8 mouse cellular contexts compared by ENCODE assay signal in the genomic region with DNA sequence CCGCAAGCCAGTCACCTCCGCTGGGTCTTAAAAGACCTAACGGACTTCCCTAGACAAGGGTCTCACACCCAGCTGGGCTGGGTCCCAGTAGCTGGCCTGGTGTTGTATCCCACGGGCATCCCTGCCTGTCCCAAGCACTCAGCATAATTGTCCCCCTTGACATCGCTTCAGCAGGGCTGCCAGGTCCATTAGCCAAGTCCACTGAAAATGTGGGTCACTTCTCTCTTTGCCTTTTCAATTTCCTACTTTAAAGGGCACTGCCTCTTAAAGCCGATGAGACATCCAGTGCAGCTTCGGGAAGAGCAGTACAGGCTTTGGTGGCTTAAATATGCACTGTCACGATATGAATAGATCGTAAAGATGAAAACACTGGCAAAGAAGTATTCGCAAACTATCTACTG. TPM values are rescaled to one million over a fixed set of nuclear protein-coding genes. Genes with fewer than 3 reads are reported as not detected.
DNase-seq lines count a peak whose midpoint lies in the region; ATAC-seq lines count a peak whose summit lies in the region.

No protein-coding gene starts in this region.

- peak overlapping the region; percentile 20; the same call in 1 of the 2 replicates for H3K27ac ChIP-seq in hindbrain, embryonic 16.5 days (ENCODE audit: low read depth, low read length)
- no peak overlapping the region for H3K27ac ChIP-seq in liver, embryonic 12.5 days

- peak; percentile 85 for ATAC-seq in hindbrain, embryonic 16.5 days
- no peak for ATAC-seq in liver, embryonic 12.5 days

- 0 out of 2 replicates have a peak overlapping the region, but pooled peaks have one; percentile 30 for H3K9ac ChIP-seq in hindbrain, embryonic 16.5 days (ENCODE audit: low read depth, low read length)
- H3K9ac ChIP-seq in liver, embryonic 12.5 days = no peak overlapping the region

- H3K4me3 ChIP-seq in hindbrain, embryonic 16.5 days (ENCODE audit: low read length) = no peak overlapping the region
- H3K4me3 ChIP-seq in liver, embryonic 12.5 days = no peak overlapping the region

- H3K36me3 ChIP-seq in hindbrain, embryonic 16.5 days (ENCODE audit: control insufficient read depth, insufficient read depth, low read length) = no peaks in the 10 kb centered on the region
- H3K36me3 ChIP-seq in liver, embryonic 12.5 days = no peaks in the 10 kb centered on the region

- peak overlapping the region; percentile 37 for H3K4me2 ChIP-seq in hindbrain, embryonic 16.5 days (ENCODE audit: low read length)
- no peak overlapping the region for H3K4me2 ChIP-seq in liver, embryonic 12.5 days

- DNase-seq in gastrocnemius, adult 18-20 months (ENCODE audit: low spot score) = peak; percentile 14
- DNase-seq in gastrocnemius, adult 8-10 months (ENCODE audit: low spot score in 2 of 2) = no peak
- peak; percentile 73 to 76 for DNase-seq in right cerebral cortex, postnatal 10 days (ENCODE audit: low spot score in 2 of 2)
- no peak for DNase-seq in right cerebral cortex, adult 2 months (ENCODE audit: low spot score in 2 of 2)
- DNase-seq in urinary bladder, adult 18-20 months (ENCODE audit: low spot score in 2 of 2) = no peak
- DNase-seq in urinary bladder, postnatal 36 days (ENCODE audit: low spot score in 2 of 2) = no peak

- 60% methylated on average over 10 of the region's 10 CpGs for WGBS in hindbrain, embryonic 16.5 days
- WGBS in liver, embryonic 12.5 days (ENCODE audit: insufficient replicate concordance) = 62% methylated on average over 10 of the region's 10 CpGs

- no peaks in the 10 kb centered on the region for H3K9me3 ChIP-seq in hindbrain, embryonic 16.5 days (ENCODE audit: control insufficient read depth, low read length)
- no peaks in the 10 kb centered on the region for H3K9me3 ChIP-seq in liver, embryonic 12.5 days (replicated peaks)

- no peaks in the 10 kb centered on the region for H3K27me3 ChIP-seq in hindbrain, embryonic 16.5 days (replicated peaks; ENCODE audit: control insufficient read depth, insufficient read depth, low read length)
- peaks cover 9% of the 10 kb centered on the region for H3K27me3 ChIP-seq in liver, embryonic 12.5 days (replicated peaks)

- H3K4me1 ChIP-seq in hindbrain, embryonic 16.5 days (ENCODE audit: control insufficient read depth, insufficient read depth, low read depth, low read length) = peaks cover 3% of the 10 kb centered on the region; the same call in 1 of the 2 replicates
- no peaks in the 10 kb centered on the region for H3K4me1 ChIP-seq in liver, embryonic 12.5 days

RNA-seq across cellular contexts. Expression of gene Pde9a, which starts 7.6 kb away (rescaled TPM):
- total RNA-seq in gastrocnemius, adult 18-20 months (2021) = 1 to 10 TPM in 1 of 2 experiments, under 1 TPM in 1; 1.00 to 1.6 TPM
- total RNA-seq in gastrocnemius, adult 8-10 months (2022) = 1 to 10 TPM; 1.3 to 2.9 (median 2.1) TPM
- polyA plus RNA-seq in hindbrain, embryonic 16.5 days (2015; fragmentation: Nextera tagmentation; extraction: Ambion mirVana) = 30.3 and 34.4 TPM in 2 replicates
- polyA plus RNA-seq in liver, embryonic 12.5 days (2016; fragmentation: Nextera tagmentation; extraction: Ambion mirVana) = 5.6 and 6.1 TPM in 2 replicates

Comparison
In these comparisons a context has a peak if more than half of its experiments do, and no peak if none do; other contexts are left out.
1. DNase-seq: peak in gastrocnemius, adult 18-20 months (single experiment) and right cerebral cortex, postnatal 10 days (2 of 2); none in gastrocnemius, adult 8-10 months (0 of 2), right cerebral cortex, adult 2 months (0 of 2), urinary bladder, adult 18-20 months (0 of 2) and urinary bladder, postnatal 36 days (0 of 2).